Mouse (Mus musculus): ENCODE data around the gene Lrrc4. TPM values are rescaled to one million over a fixed set of nuclear protein-coding genes. Genes with fewer than 3 reads are reported as not detected.

Gene Lrrc4
- total RNA-seq, 2 experiments from 2014 or later = 108 to 117 TPM

GRCm38 (mm10) chr6:28783082-28783647 is 48.4 kb downstream of the Lrrc4 start:
- DNase-seq (ENCODE audit: low spot score in 2 of 2) = no peak

DNA sequence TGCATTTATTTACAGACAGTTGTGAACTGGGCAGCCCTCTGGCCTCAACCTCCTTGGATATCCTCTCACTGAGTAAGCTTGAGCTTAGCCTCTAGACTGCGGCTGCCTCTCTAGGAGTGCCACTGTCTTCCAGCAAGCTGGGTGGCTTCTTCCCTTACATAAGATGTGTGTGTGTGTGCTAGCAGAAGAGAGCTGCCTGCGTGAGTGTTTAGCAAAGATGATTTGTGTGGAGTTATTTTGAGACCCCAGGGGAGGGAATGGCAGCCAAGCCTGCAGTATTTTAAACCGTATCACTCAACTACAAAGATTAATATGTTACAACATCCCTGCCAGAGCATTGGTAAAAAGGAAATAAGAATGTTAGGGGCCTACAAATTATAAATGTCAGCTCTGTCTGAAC is 49.9 kb downstream of the Lrrc4 start:
- peak; percentile 49 to 68 for DNase-seq (ENCODE audit: low spot score in 2 of 2)

DNA sequence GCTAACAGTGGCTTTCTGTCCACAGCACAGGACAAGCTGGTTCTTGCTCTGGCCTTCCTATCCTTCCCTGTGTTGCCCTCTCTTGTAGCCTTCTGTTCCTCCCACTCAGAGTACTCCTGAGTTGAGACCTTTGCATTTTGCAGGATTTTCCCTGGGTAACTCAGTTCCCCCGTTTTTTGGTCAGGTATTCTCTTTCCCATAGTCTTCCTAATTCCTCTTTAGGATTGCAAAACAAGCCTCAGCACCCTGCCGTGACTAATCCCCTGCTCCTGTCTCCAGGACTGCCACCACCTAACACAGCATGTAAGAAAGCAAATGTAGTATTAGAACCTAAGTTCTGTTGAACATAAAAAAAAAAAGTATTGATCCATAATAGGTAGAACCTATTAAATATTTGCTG is 60.2 kb downstream of the Lrrc4 start:
- DNase-seq (ENCODE audit: low spot score in 2 of 2) = no peak

DNA sequence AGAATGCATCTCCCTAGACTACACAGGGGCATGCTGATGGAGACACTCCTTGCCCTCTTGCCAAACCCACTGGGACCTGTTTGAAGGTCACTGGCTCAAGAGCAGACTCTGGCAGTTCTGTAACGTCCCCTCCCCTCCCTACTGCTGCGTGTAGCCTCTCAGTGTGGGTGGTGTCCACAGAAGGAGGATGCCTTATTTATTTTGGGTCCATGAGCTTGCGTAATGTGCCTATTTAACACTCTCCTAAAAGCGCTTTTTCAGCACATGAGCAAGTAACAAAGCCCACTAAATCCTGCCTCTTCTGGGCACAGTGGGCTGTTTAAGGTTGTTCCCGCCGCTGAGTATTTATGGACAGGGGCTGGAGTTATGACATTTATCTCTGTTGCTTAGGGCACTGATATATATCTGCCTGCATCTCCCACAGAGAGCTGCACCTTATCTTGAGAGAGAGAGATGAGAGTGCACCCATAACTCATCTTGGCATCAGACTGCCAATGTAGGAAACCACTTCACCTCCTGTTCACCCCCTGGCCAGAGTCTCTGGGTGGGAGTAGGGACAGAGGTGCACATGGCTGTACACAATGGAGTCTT is 63.6 kb downstream of the Lrrc4 start:
- DNase-seq (ENCODE audit: low spot score in 2 of 2) = peak; percentile 25 to 31

DNA sequence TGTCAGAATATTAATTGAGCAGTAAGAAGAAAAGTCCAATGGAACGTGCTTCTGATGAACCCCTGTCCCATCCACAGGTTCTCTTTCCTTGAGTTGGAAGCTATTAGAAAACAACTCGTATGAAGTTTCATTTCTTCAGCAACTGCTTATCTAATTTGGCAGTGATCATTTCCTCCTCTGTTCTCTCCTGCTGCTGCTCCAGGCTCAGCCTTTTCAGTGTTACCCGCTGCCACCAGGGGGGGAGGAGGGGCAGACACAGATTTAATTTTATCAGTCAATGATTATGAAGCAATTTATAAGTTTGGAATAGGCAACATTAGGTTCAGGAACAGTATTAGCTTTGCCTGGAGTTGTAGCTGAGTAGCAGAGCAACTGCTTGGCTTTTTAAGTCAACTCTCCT is 64.9 kb downstream of the Lrrc4 start:
- DNase-seq (ENCODE audit: low spot score in 2 of 2) = no peak

DNA sequence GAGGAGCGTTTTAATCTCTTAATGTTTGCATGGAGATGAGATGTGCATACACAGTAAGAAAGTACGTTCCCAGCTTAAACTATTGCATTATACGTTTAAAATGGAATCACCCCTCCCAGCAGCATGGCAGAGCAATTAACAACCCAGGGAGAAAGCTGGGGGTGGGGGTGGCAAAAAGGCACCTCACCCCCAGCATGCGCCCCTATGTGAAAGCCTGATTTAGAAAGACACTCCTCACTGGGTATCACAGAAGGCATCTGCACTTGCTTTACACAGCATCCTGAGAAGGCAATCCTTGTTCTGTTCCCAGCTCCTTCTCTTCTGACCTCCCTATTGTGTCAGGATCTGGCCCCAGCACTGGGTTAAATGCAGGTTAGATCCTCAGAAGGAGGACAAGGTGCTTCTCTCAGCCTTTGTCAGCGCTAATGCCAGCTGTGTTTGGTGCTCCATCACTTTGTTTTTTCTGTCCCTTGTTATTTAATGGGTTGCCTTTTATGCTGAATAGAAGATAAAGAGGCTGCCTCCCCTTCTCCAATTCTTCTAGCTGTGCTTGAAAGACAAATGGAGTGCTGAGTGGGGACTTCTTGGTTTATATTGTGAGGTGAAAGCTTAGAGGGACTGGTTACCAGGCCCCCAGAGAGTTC is 69.3 kb downstream of the Lrrc4 start:
- no peak for DNase-seq (ENCODE audit: low spot score in 2 of 2)

DNA sequence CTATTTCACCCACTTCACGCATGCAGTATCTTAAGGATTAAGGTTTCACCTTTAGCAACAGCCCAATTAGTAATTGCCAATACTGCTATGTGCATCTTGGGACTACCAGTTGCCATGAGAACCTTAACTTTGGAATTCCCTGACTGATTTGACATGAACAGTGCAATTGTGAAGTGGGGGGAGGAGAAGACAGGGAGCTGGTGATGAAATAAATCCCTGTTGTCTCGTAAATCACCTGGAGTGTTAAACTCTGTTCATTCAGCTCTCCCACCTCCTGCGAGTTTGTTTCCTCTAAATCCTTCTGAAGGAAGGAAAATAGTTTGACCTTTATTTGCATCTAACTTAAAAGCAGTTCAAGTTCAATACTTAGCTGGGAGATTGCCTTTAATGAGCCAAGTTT is 69.8 kb downstream of the Lrrc4 start:
- DNase-seq (ENCODE audit: low spot score in 2 of 2) = no peak

DNA sequence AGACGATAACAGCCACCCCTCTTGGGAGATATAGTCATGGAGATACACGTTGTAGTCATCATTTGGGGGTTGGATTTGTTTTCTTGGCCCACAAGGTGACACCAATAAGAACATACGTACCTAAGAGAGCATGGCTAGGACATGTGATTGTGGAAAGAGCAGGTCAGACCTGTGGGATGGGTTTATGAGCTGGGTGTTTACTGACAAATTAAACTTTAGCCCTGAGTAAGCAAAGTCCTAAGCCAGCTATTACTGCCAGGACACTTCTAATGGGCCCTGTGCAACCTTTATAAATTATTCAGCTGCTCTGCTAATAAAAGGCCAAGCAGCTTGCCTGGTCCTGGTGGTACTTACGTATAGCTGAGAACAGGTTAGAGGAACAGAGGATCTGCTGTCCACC is 73.3 kb downstream of the Lrrc4 start:
- DNase-seq (ENCODE audit: low spot score in 2 of 2) = no peak

- DNase-seq (ENCODE audit: low spot score in 2 of 2) = peak; percentile 61 to 68
Measured at GRCm38 (mm10) chr6:28756306-28757018, 75.1 kb downstream of the Lrrc4 start.

DNA sequence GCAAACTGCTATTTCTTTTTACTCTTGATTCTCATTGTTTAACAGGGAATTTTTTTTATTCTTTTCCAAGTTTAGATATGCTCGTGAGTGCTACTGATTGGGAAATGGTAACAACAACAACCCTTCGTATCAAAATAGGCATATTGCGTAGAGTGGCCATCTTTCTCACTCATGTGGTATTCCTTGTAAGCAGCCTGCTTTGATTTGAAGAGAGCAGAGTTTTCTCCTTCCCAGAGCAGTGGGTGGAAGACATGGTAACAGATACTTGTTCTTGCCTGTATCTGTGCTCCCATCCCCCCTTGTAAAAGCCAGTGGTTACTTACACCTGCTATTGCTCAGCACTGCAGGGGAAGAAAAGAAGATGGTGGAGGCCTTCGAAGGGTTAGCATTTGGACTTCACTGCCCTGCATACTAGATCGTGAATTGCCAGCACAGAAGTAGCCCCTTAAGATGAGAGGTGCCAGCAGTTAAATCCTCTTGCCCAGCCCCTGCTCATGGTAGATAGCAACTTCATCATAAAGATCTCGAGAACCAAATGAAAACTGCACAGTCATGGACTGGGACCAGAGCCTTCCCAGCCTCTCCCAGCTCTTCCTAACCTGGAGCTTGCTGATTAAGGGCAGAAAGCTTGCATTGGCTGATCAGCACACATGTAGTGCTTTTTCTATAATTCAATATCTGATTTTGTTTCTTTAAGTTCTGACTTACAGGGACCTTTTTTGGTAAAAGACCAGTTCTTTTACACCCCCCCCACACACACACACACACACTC is 77.2 kb downstream of the Lrrc4 start:
- peak in 1 of 2 experiments; percentile 30 for DNase-seq (ENCODE audit: low spot score in 2 of 2)

DNA sequence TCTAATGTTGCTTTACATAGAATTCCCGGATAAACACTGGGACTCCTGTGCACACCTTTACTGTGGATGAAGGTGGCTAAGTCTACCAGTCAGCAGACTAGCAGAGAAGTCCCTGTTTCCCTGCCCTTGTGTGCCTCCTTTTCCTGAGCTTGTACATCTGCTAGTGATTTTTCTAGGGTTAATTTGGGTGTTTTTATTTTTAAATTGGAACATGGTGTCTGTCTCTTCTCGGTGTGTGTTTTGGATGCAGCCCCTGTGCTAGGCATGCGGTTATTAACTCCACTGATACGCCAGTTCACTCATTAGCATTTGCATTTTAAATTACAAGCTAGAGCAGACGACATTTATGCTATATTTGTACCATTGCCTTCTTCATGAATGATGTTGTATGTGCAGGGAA is 77.9 kb downstream of the Lrrc4 start:
- peak in 1 of 2 experiments; percentile 27 for DNase-seq (ENCODE audit: low spot score in 2 of 2)

DNA sequence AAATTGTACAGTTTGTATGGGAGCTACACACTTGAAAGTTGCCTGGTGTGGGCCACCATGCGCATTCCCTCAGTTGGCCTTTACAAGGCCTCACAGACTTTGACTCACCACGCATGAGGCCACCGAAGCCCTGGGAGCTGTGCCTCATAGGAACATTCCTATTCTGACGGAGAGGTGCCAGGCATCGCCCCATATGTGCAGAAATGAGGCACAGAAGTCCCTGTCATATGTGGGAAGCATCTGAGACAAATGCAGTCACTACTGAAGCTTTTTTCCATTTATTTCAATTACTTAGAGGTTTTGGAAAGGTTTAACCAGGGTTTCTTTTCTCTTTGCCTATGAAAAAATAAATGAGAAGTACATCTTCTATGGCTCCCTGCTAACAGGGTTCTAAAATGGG is 78.3 kb downstream of the Lrrc4 start:
- DNase-seq (ENCODE audit: low spot score in 2 of 2) = peak; percentile 39 to 51

DNA sequence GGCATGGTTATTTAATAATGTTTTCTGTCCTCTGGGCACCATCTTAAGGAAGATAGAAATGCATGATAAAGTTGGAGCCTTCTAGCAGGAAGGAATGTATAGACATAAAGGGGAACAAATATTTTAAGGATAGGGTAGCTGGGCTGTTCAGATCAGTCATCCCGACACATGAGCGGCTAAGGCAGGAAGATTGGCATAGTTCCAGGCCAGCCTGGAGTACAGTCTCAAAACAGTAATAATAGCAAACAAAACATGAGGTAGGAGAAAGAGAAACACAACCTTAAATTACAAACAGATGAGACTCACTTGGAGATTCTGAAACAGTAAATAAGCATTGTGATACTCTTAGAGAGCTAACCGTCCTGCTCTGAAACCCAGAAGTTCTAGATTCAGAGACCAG is 80.4 kb downstream of the Lrrc4 start:
- DNase-seq (ENCODE audit: low spot score in 2 of 2) = no peak

DNA sequence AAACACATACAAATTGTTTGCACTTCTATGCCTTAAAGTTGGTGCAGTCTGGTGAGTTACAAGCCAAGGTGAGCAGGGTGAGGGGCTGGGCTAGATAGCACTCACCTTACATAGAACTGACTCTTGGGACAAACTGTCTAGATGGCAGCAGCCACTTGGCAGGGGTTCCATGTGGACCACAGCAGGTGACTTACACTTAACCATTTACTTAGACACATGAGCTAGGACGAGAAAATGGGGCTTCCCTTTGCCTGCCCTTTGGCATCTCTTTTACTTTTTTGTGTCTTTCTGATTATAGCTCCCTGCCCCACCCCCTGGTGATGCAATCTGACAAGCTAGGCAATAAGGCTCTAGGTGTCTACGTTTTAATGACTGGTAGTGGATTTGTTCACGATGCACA is 82.3 kb downstream of the Lrrc4 start:
- DNase-seq (ENCODE audit: low spot score in 2 of 2) = no peak

- no peak for DNase-seq (ENCODE audit: low spot score in 2 of 2)
Measured at GRCm38 (mm10) chr6:28747931-28748670, 83.4 kb downstream of the Lrrc4 start.

GRCm38 (mm10) chr6:28747025-28747424 is 84.5 kb downstream of the Lrrc4 start:
- no peak for DNase-seq (ENCODE audit: low spot score in 2 of 2)

- DNase-seq (ENCODE audit: low spot score in 2 of 2) = no peak
Measured at GRCm38 (mm10) chr6:28745864-28746263, 85.7 kb downstream of the Lrrc4 start.

- no peak for DNase-seq (ENCODE audit: low spot score in 2 of 2)
Measured at GRCm38 (mm10) chr6:28743586-28743985, 88.0 kb downstream of the Lrrc4 start.

GRCm38 (mm10) chr6:28737601-28738000 is 93.9 kb downstream of the Lrrc4 start:
- no peak for DNase-seq (ENCODE audit: low spot score in 2 of 2)

DNA sequence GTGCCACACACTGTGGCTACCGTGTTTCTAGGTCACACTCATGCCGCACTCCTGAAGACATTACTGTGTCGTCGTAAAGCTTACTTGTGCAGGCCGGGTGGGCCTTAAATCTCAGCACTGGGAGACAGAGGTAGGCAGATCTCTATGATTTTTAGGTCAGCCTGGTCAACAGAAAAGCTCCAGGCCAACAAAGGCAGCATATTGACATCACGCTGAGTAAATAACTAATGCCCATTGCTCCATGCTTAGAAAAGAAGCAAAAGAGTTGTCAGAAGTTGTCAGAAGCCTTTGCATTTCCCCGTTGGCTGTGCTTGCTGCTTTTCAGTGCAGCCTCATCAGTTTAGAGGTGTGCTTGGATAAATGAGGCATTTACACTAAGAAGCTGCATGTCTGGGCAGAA is 94.9 kb downstream of the Lrrc4 start:
- no peak for DNase-seq (ENCODE audit: low spot score in 2 of 2)

DNA sequence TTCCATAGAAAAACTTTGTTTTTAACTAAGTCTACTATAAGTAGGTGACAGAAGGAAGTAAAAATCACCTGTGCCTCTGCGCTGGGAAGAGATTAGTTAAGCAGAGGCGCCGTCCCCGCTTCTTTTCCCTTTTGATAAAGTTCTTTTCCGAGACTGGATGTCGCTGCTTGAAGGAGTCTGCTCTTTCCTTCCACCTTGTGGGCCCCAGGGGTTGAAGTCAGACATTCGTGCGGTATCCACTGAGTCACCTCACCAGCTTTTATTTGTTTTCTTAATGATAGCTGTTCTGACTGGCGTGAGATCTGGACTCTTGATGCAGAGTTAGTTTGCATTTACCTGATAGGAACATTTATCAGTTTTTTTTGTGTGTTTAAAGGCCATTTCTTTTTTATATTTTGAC is 96.4 kb downstream of the Lrrc4 start:
- no peak for DNase-seq (ENCODE audit: low spot score in 2 of 2)
